Mouse (Mus musculus) cortical plate, adult 2 months (tissue): ENCODE data around the gene Cilp. TPM values are rescaled to one million over a fixed set of nuclear protein-coding genes. Genes with fewer than 3 reads are reported as not detected.

Source experiments
- H3K27ac ChIP-seq: fragments of 200-500 bp; 2 replicates; pipeline ENCODE4 v1.5.1; 2012; ENCODE audit warnings: low read length, control low read depth, inconsistent platforms; ENCODE audit not compliant: insufficient read depth
- H3K4me1 ChIP-seq: fragments of 200-500 bp; 2 replicates; pipeline ENCODE4 v1.6.1; 2011; ENCODE audit warnings: low read length; ENCODE audit not compliant: control insufficient read depth, insufficient read depth
- H3K4me3 ChIP-seq: fragments of 200-500 bp; 2 replicates; pipeline ENCODE4 v1.5.1; 2011; ENCODE audit warnings: mild to moderate bottlenecking, low read length, control low read depth; ENCODE audit not compliant: insufficient read depth
- CTCF ChIP-seq: fragments of 200-500 bp; IDR thresholded peaks from 2 replicates; pipeline ENCODE4 v1.5.1; 2011; ENCODE audit warnings: mild to moderate bottlenecking, control low read depth, low read length; ENCODE audit not compliant: insufficient read depth; ENCODE audit errors: extremely low read depth
- POLR2A ChIP-seq: fragments of 200-500 bp; IDR thresholded peaks from 2 replicates; pipeline ENCODE4 v1.6.1; 2011; ENCODE audit warnings: mild to moderate bottlenecking, low read length, control low read depth; ENCODE audit not compliant: insufficient read depth; ENCODE audit errors: extremely low read depth
- polyA plus RNA-seq: library from polyadenylated mRNA; depleted of rRNA; stranded (reverse); fragments of >200 nt; gene quantifications from 2 replicates; pipeline ENCODE4 v1.2.3, GENCODE M21; 2012

The Cilp gene
- polyA plus RNA-seq, 1 experiment, result 0.02 TPM

DNA sequence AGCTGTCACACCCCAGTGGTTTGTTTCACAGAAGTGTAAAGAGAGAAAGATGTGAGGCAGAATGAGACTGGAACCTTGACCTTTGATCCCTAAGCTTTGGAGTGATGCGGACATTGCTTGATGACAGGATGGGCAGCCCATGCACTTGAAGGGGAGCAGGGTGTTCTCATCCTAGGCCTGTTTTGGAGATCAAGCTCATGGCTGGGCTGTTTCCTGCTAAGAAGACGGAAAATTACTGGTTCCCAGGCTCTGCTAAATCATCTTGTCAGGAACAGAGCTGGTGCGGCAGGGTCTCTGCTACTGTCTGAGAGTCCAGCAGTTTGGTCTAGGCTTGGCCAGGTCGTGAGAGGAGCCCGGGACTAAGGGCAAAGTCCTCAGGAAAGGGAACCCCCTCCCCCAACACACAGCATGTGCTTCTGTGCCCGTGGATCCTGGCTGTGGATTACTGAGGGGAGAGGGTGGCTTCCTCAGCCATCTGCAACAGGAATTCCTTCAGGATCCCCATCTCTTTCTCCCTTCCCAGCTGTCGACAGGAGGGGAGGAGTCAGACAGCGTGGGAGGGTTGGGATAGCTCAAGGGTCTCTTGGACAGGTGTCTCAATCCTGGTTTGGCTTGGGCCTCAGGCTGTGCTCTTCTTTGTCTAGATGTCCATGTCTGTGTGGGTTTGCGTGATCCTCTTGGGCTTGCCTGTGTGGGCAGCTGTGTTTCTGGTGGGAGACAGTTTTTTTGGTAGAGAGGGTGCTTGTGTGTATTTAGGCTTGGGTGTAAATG lies 20.8 kb upstream of the Cilp start:
- H3K27ac ChIP-seq, result no peak overlapping the region
- no peak overlapping the region for H3K4me3 ChIP-seq
- TF ChIP-seq CTCF (no peak), POLR2A (no peak)
- H3K4me1 ChIP-seq, result no peaks in the 10 kb centered on the region

DNA sequence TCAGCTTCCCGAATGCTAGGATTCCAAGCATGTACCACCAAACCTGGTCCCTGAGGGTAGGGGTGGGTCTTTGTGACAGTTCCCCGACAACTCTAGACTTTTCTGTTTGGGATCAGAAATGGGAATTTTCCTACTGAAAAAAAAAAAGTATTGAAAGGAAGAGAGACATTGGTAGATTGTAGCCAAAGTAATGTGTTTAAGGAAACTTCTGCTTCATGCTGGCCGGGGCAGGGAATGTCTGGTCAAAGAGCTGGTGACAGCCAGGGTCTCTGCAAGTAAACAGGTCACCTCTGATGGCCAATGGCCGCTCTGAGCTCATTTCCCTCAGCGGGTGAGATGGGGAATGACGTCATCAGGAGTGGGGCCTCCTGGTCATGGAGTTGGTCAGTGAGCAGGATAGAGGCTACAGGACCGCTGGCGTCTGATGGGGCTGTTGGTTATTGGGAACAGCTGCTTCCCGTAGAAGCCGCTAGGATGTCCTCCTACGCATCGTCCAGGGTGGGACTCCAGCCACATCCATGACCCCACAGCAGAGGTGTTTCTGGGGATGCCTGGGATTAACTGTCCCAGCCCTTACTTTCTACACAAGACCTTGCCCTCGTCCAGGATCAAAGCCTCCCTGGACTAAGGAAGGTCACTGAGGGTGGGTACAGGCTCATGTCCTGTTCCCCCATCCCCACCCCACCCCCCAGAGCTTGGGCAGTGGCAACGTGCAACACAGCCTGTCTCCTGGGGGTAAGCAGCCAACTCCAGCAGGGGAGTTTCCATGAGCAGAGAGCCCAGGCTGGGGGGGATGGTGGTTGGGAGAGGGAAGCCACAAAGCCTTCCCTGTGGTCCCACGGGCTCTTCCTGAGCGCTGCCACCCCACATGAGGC lies 17.2 kb upstream of the Cilp start:
- TF ChIP-seq POLR2A, result no peak
- no peak for TF ChIP-seq CTCF
- Histone ChIP-seq H3K4me1 (no peaks in the 10 kb centered on the region), H3K27ac (no peak overlapping the region)

DNA sequence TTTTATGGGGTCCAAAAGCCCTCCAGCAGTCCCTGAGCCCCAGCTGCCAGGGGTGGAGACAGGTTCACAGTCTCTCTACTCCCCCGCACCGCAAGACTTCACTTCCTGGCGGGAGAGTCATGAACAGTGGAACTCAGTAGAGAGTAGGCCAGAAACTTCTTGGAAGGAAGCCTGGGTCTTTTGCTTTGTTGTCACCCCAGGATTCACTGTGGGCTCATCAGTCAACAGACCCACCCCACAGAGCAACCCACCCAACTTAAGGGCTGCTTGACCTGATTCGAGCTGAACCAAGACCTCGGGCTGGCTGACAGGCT lies 16.6 kb upstream of the Cilp start:
- H3K4me1 ChIP-seq, result no peaks in the 10 kb centered on the region
- no peak overlapping the region for H3K4me3 ChIP-seq
- TF ChIP-seq CTCF (no peak), POLR2A (no peak)
- H3K27ac ChIP-seq, result no peak overlapping the region

More for the DNA sequence above, 17.2 kb upstream of the Cilp start:
- no peak overlapping the region for H3K4me3 ChIP-seq

GRCm38 (mm10) chr9:65252026-65252425 lies 13.0 kb upstream of the Cilp start:
- H3K4me1 ChIP-seq, result no peaks in the 10 kb centered on the region
- TF ChIP-seq CTCF (no peak), POLR2A (no peak)
- H3K27ac ChIP-seq, result no peak overlapping the region
- H3K4me3 ChIP-seq, result no peak overlapping the region

DNA sequence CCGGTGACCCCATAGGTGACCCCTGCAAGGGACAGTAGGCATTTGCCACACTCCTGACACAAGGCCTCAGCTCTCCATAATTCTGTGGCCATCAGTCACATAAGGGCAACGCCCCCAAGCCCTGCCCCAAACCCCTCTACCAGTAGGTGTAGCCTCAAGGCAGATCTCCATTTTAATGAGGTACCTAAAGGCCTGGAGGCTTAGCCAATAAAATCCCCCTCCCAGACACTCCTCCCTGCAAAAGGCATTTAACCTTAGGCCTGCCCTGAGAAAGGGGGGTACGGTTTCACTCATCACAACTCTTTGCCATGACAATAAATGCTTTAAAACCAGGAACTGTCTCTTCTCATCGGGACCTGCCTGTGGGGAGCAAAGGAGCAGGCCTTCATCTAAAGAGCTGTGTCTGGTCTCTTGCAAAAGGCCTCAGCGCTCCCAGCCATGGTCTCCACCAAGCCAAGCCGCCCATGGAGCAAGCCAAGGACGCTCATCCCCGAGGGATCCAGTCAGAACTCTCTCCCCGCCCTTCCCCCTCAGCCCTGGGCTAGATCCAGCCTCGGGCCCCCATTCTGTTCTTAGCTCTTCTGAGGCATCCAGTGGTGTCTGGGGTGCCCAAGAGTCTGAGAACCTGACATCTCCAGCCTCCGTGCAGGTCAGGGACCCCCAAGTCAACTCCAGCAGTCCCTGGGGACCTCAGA lies 8.9 kb upstream of the Cilp start:
- Histone ChIP-seq H3K4me1 (no peaks in the 10 kb centered on the region), H3K4me3 (no peak overlapping the region), H3K27ac (no peak overlapping the region)
- TF ChIP-seq POLR2A, result no peak
- no peak for TF ChIP-seq CTCF

DNA sequence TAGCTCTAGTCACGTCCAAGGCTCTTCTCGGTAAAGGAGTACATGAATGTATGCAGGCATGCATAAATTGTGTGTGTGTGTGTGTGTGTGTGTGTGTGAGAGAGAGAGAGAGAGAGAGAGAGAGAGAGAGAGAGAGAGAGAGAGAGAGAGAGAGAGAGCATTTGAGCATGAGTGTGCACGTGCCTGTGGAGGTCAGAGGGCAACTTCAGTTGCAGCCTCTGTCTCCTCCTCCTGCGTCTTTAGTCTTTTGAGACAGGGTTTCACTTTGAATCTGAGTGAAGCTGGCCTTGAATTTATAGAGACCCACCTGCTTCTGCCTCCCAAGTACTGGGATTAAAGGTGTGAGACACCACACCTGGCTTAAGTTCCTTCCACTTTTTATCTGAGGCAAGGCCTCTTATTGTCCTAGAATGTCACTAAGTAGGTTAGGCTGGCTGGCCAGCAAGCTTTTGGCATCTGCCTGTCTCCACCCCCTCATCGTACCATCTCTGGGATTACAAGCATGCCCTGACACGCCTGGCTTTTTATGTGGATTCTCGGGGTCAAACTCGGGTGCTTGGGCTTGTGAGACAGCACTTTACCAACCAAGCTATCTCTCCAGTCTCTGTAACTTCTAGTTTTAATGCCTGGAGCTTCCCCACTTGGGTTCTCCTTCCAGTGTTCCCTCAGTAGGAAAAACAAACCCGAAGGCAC lies 7.6 kb upstream of the Cilp start:
- Histone ChIP-seq H3K4me3 (no peak overlapping the region), H3K4me1 (no peaks in the 10 kb centered on the region), H3K27ac (no peak overlapping the region)
- no peak for TF ChIP-seq POLR2A

GRCm38 (mm10) chr9:65259366-65259765 lies 5.6 kb upstream of the Cilp start:
- H3K27ac ChIP-seq, result no peak overlapping the region
- no peak overlapping the region for H3K4me3 ChIP-seq
- no peaks in the 10 kb centered on the region for H3K4me1 ChIP-seq
- TF ChIP-seq CTCF (no peak), POLR2A (no peak)

GRCm38 (mm10) chr9:65261591-65262230 lies 3.3 kb upstream of the Cilp start:
- H3K4me1 ChIP-seq, result no peaks in the 10 kb centered on the region
- TF ChIP-seq CTCF (no peak), POLR2A (no peak)
- no peak overlapping the region for H3K4me3 ChIP-seq
- no peak overlapping the region for H3K27ac ChIP-seq

DNA sequence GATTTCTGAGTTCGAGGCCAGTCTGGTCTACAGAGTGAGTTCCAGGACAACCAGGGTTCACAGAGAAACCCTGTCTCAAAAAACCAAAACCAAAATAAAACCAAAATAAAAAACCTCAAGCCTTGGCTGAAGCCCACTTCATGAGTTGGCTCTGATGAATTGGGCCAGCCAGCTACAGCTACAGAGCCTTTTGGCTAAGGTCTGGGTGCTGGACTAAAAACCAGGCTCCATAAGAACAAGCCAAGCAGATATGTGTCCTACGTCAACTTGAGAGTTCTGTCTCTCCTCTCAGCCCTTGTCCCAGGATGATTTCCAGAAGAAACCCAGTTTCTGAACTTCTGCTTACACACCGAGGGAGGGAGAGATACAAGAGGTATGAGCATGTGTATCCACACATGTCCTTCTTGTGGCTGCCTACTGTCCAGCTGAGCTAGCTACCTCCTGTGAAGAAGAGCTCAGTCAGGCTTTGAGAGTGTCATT lies 2.3 kb upstream of the Cilp start:
- no peak overlapping the region for H3K4me3 ChIP-seq
- no peak overlapping the region for H3K27ac ChIP-seq
- TF ChIP-seq CTCF, result no peak
- no peak for TF ChIP-seq POLR2A
- no peaks in the 10 kb centered on the region for H3K4me1 ChIP-seq
